Mouse (Mus musculus) limb, embryonic 14.5 days (tissue): Measurements from ENCODE around the gene Ap2b1. TPM values are rescaled to one million over a fixed set of nuclear protein-coding genes. Genes with fewer than 3 reads are reported as not detected.
A peak's percentile ranks its signal among the peaks of the same experiment; 100 is the strongest.

Experiments used
- ATAC-seq: fragments of 200-750 bp; cut with Nextera tagmentation; 2 replicates; pipeline ENCODE4 v1.8.0; 2017; ENCODE audit warnings: low read depth, moderate number of reproducible peaks, moderate TSS enrichment; ENCODE audit not compliant: low FRiP score
- DNase-seq: peaks from one replicate; pipeline ENCODE4 v3.0.0-alpha.2; 2015; ENCODE audit warnings: low spot score
- H3K27ac ChIP-seq: fragments of 300-500 bp; sonication (generic); replicated peaks from 2 replicates; pipeline ENCODE4 v1.5.1; 2014; ENCODE audit warnings: low read depth, mild to moderate bottlenecking, low read length, moderate library complexity, mixed read lengths
- H3K27me3 ChIP-seq: fragments of 300-500 bp; sonication (generic); 2 replicates; pipeline ENCODE4 v1.6.1; 2014; ENCODE audit warnings: low read length, mixed read lengths; ENCODE audit not compliant: control insufficient read depth, insufficient read depth
- H3K36me3 ChIP-seq: fragments of 300-500 bp; sonication (generic); 2 replicates; pipeline ENCODE4 v1.6.1; 2014; ENCODE audit warnings: mild to moderate bottlenecking, low read length, moderate library complexity, mixed read lengths; ENCODE audit not compliant: control insufficient read depth, insufficient read depth
- H3K4me1 ChIP-seq: fragments of 300-500 bp; sonication (generic); 2 replicates; pipeline ENCODE4 v1.6.1; 2014; ENCODE audit warnings: antibody characterized with exemption, low read length, mixed read lengths; ENCODE audit not compliant: control insufficient read depth, insufficient read depth
- H3K4me2 ChIP-seq: fragments of 300-500 bp; sonication (generic); replicated peaks from 2 replicates; pipeline ENCODE4 v1.6.1; 2014; ENCODE audit warnings: low read depth, mild to moderate bottlenecking, low read length, moderate library complexity; ENCODE audit not compliant: severe bottlenecking
- H3K4me3 ChIP-seq: fragments of 300-500 bp; sonication (generic); replicated peaks from 2 replicates; pipeline ENCODE4 v1.5.1; 2014; ENCODE audit warnings: low read length
- H3K9ac ChIP-seq: fragments of 300-500 bp; sonication (generic); 2 replicates; pipeline ENCODE4 v1.6.1; 2014; ENCODE audit warnings: mild to moderate bottlenecking, low read depth, low read length, moderate library complexity; ENCODE audit not compliant: severe bottlenecking
- H3K9me3 ChIP-seq: fragments of 300-500 bp; sonication (generic); 2 replicates; pipeline ENCODE4 v1.6.1; 2016; ENCODE audit warnings: low read length; ENCODE audit not compliant: control insufficient read depth
- POLR2A ChIP-seq: fragments of 200-500 bp; IDR thresholded peaks from 2 replicates; pipeline ENCODE4 v1.8.0; 2012; ENCODE audit warnings: inconsistent platforms, mild to moderate bottlenecking, moderate library complexity, borderline replicate concordance; ENCODE audit not compliant: insufficient read depth, insufficient read length; ENCODE audit errors: extremely low read depth
- WGBS: fragments of 180-500 bp; shearing (Covaris S2); extraction: QIAGEN DNeasy Blood & Tissue Kit; methylation state at CpG from one replicate; pipeline ENCODE4 v1.1.7; 2014; 5-methylcytosine and 5-hydroxymethylcytosine counted together
- polyA plus RNA-seq, 2 experiments: library from polyadenylated mRNA; depleted of rRNA in 1 of 2; stranded (reverse) in 1 of 2; unstranded in 1 of 2; fragments of >200 nt; fragmentation: Nextera tagmentation in 1 of 2; extraction: Ambion mirVana in 1 of 2; gene quantifications; 2 replicates each; pipeline versions ENCODE4 v1.2.1 to v1.2.3; 2012 to 2014

The Ap2b1 gene
- polyA plus RNA-seq, 2 experiments, result 49.6 to 62.4 TPM

DNA sequence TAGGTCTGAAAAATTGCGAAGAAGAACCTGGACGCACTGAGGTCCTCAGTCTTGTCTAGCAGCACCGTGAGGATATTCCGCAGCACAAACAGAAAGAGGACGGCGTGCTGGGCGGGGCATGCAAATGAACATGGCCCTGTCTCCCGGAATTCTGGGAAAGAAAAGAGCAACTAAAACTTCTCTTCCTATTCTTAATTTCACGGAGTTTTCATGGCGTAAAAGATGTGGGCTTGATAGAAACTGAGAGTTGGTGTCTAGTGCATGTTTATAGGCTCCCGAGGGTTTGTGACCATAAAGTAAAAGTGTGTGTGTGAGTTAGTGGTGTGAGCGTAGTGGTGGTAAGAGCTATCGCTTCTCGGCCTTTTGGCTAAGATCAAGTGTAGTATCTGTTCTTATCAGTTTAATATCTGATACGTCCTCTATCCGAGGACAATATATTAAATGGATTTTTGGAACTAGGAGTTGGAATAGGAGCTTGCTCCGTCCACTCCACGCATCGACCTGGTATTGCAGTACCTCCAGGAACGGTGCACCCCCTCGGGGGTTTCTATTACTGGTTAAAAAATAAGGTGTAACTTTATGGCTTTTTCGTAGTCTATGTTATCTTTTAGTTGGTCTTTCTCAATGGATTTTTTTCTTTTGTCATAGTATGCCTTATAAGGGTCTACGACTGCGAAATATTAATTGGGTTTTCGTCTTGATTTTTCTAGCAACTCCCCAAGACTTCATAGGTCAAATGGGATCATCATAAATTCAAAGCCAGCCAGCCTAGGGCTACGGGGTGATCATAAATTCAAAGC lies 27.5 kb upstream of the Ap2b1 start:
- Histone ChIP-seq H3K9me3 (no peaks in the 10 kb centered on the region), H3K4me3 (peak overlapping the region; percentile 36), H3K9ac (peak overlapping the region; percentile 62), H3K4me1 (no peaks in the 10 kb centered on the region), H3K4me2 (peak overlapping the region; percentile 45), H3K27ac (peak overlapping the region; percentile 77), H3K27me3 (no peaks in the 10 kb centered on the region), H3K36me3 (no peaks in the 10 kb centered on the region)
- under 1% methylated on average over 25 of the region's 26 CpGs for WGBS
- peak; percentile 90; the same call in 1 of the 2 replicates for TF ChIP-seq POLR2A
- ATAC-seq (peak; percentile 90), DNase-seq (peak; percentile 93)

DNA sequence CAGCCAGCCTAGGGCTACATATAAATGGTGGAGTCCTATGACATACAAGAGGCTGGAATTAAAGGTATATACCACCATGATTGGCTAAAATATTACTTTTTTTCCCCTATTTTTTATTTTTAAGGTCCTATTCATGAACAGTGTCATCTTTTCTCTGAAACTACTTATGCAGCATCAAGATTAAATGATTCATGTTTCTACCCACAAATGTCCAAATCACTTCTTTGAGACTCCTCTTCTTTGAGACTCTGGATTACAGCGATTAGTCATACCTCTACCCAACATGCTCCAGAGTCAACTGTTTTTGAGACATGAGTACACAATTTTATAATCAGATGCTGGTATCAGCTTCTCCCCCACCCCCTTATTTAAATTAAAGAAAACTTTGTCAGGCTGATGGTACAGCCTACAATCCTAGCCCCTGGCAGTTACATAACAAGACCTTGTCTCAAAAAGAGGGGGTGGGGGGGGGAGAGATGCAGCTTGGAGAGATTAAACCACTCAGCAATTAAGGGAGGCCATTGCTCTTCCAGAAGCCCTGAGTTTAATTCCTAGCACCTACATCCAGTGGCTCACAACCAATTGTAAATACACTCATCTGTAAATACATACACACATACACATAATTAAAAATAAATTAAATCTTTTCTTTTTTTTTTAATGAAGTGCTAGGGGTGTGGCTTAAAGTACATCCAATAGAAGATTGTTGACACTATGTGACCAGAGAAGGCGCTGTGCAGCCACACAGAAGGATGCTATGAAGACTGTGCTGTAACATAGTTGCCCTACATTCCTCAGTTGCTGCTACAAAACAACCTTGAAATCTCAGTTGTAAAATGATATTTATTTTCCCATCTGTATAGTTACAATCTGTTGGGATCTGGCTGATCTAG lies 26.6 kb upstream of the Ap2b1 start:
- DNase-seq (peak; percentile 5), ATAC-seq (no peak)
- Histone ChIP-seq H3K27ac (no peak overlapping the region), H3K27me3 (no peaks in the 10 kb centered on the region), H3K36me3 (no peaks in the 10 kb centered on the region), H3K9ac (no peak overlapping the region), H3K9me3 (no peaks in the 10 kb centered on the region), H3K4me2 (no peak overlapping the region), H3K4me3 (no peak overlapping the region), H3K4me1 (no peaks in the 10 kb centered on the region)
- 9% methylated on average over 2 of the region's 2 CpGs for WGBS
- TF ChIP-seq POLR2A, result no peak

- H3K27me3 ChIP-seq, result no peaks in the 10 kb centered on the region
- no peak overlapping the region for H3K27ac ChIP-seq
- no peak for DNase-seq
- H3K36me3 ChIP-seq, result no peaks in the 10 kb centered on the region
- H3K9ac ChIP-seq, result no peak overlapping the region
- TF ChIP-seq POLR2A, result no peak
- no peaks in the 10 kb centered on the region for H3K4me1 ChIP-seq
- no peak overlapping the region for H3K4me2 ChIP-seq
- no peak overlapping the region for H3K4me3 ChIP-seq
- WGBS, result 62% methylated on average over 7 of the region's 7 CpGs
- H3K9me3 ChIP-seq, result no peaks in the 10 kb centered on the region
- ATAC-seq, result no peak
Measured at GRCm38 (mm10) chr11:83276251-83276650, 22.6 kb upstream of the Ap2b1 start.

- Histone ChIP-seq H3K4me2 (no peak overlapping the region), H3K27me3 (no peaks in the 10 kb centered on the region), H3K36me3 (no peaks in the 10 kb centered on the region), H3K4me3 (no peak overlapping the region), H3K27ac (no peak overlapping the region), H3K9me3 (no peaks in the 10 kb centered on the region), H3K4me1 (no peaks in the 10 kb centered on the region), H3K9ac (no peak overlapping the region)
- no peak for ATAC-seq
- no peak for TF ChIP-seq POLR2A
- 79% methylated on average over 4 of the region's 4 CpGs for WGBS
- no peak for DNase-seq
Measured at GRCm38 (mm10) chr11:83279024-83279423, 19.8 kb upstream of the Ap2b1 start.

DNA sequence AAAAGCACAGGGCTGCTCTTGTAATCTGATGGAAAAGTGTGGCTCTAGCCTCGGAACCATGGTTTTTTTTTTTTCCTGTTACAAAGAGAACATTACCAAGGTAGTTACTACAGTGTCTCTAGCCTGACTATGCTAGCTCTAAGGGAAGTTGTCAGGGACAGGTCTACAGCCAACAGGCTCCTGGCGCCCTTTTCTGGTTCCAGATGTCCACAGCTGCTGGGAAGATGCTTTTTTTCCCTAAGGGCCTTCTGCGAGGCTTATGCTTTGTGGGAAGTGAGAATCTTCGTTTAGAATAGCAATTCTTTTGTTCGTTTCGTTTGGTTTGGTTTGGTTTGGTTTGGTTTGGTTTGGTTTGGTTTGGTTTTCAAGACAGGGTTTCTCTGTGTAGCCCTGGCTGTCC lies 19.1 kb upstream of the Ap2b1 start:
- WGBS, result 79% methylated on average over 6 of the region's 6 CpGs

More for the DNA sequence above, 19.1 kb upstream of the Ap2b1 start:
- DNase-seq (no peak), ATAC-seq (no peak)
- Histone ChIP-seq H3K9ac (no peak overlapping the region), H3K27me3 (no peaks in the 10 kb centered on the region), H3K36me3 (no peaks in the 10 kb centered on the region), H3K4me1 (no peaks in the 10 kb centered on the region), H3K4me2 (no peak overlapping the region), H3K9me3 (no peaks in the 10 kb centered on the region), H3K27ac (no peak overlapping the region), H3K4me3 (no peak overlapping the region)
- TF ChIP-seq POLR2A, result no peak
